Mouse (Mus musculus) CH12.LX (cell line): ENCODE measurements at regions not wholly inside any gene's neighbourhood (a gene's known extent, or its start where the extent isn't known, plus 50 kb on each side); places are given as distances from the start of the nearest gene placed in this dataset.

ENCODE experiments used
- BHLHE40 ChIP-seq: IDR thresholded peaks from 2 replicates; pipeline ENCODE4 v1.6.1; 2011; ENCODE audit warnings: mild to moderate bottlenecking, low read depth, low read length, improper control_type of control experiment
- CTCF ChIP-seq, 2 experiments: IDR thresholded peaks in 1 of 2; conservative IDR thresholded peaks in 1 of 2; 2 replicates each; pipeline ENCODE4 v1.5.1; 2011 to 2012; ENCODE audit warnings: low read depth in 2 of 2, low read length in 2 of 2, improper control_type of control experiment in 1 of 2, inconsistent platforms in 1 of 2, mild to moderate bottlenecking in 1 of 2, moderate library complexity in 1 of 2
- JUND ChIP-seq: conservative IDR thresholded peaks from 2 replicates; pipeline ENCODE4 v1.6.1; 2011; ENCODE audit warnings: low read depth, low read length, improper control_type of control experiment
- MAFK ChIP-seq: IDR thresholded peaks from 2 replicates; pipeline ENCODE4 v1.6.1; 2011; ENCODE audit warnings: low read length, improper control_type of control experiment; ENCODE audit not compliant: insufficient replicate concordance
- MAX ChIP-seq: IDR thresholded peaks from 2 replicates; pipeline ENCODE4 v1.6.1; 2011; ENCODE audit warnings: low read length, improper control_type of control experiment
- MEF2A ChIP-seq: IDR thresholded peaks from 2 replicates; pipeline ENCODE4 v1.6.1; 2014; ENCODE audit warnings: low read depth, mild to moderate bottlenecking, inconsistent platforms, low read length, improper control_type of control experiment, borderline replicate concordance
- NELFE ChIP-seq: IDR thresholded peaks from 2 replicates; pipeline ENCODE4 v1.6.1; 2011; ENCODE audit warnings: low read depth, low read length, improper control_type of control experiment
- NRF1 ChIP-seq: IDR thresholded peaks from 2 replicates; pipeline ENCODE4 v1.6.1; 2014; ENCODE audit warnings: low read depth, mild to moderate bottlenecking, inconsistent platforms, low read length, improper control_type of control experiment, moderate library complexity
- POLR2A ChIP-seq: IDR thresholded peaks from 2 replicates; pipeline ENCODE4 v1.6.1; 2011; ENCODE audit warnings: low read depth, mild to moderate bottlenecking, improper control_type of control experiment, low read length
- POLR2AphosphoS2 ChIP-seq: IDR thresholded peaks from 2 replicates; pipeline ENCODE4 v1.6.1; 2011; ENCODE audit warnings: low read depth, low read length, improper control_type of control experiment
- SMC3 ChIP-seq: IDR thresholded peaks from 2 replicates; pipeline ENCODE4 v1.6.1; 2011; ENCODE audit warnings: low read depth, low read length, improper control_type of control experiment
- TCF12 ChIP-seq: IDR thresholded peaks from 2 replicates; pipeline ENCODE4 v1.6.1; 2014; ENCODE audit warnings: low read depth, mild to moderate bottlenecking, inconsistent platforms, low read length, improper control_type of control experiment

- TF ChIP-seq CTCF (conservative IDR thresholded peaks at IDR 0.05 in 1 of 2, IDR thresholded peaks at IDR 0.05 in 1 of 2; ENCODE audit: low read depth in 2 of 2, low read length in 2 of 2) (no peak), MEF2A (no peak), SMC3 (no peak), TCF12 (no peak), NELFE (no peak), MAX (no peak), JUND (no peak), POLR2A (no peak), NRF1 (no peak), POLR2AphosphoS2 (no peak), MAFK (no peak), BHLHE40 (no peak)
Observed at GRCm38 (mm10) chr5:81909368-81909767, 889.4 kb downstream of the Adgrl3 start.
